Mouse (Mus musculus) liver, embryonic 11.5 days (tissue): ENCODE data around the gene Mapkapk2. TPM values are rescaled to one million over a fixed set of nuclear protein-coding genes. Genes with fewer than 3 reads are reported as not detected.

ENCODE experiments used
- ATAC-seq: fragments of 200-750 bp; cut with Nextera tagmentation; replicated peaks from 2 replicates; pipeline ENCODE4 v1.8.0; 2017; ENCODE audit warnings: moderate number of reproducible peaks, mild to moderate bottlenecking, moderate TSS enrichment, moderate library complexity; ENCODE audit not compliant: low FRiP score
- DNase-seq: peaks from one replicate; pipeline ENCODE4 v3.0.0-alpha.2; 2017; ENCODE audit warnings: low spot score
- H3K27ac ChIP-seq: fragments of 300-500 bp; sonication (generic); 2 replicates; pipeline ENCODE4 v1.5.1; 2014; ENCODE audit warnings: mild to moderate bottlenecking, low read depth, low read length, control low read depth
- H3K27me3 ChIP-seq: fragments of 300-500 bp; sonication (generic); replicated peaks from 2 replicates; pipeline ENCODE4 v1.6.1; 2014; ENCODE audit warnings: low read length, mixed read lengths; ENCODE audit not compliant: control insufficient read depth, insufficient read depth
- H3K36me3 ChIP-seq: fragments of 300-500 bp; sonication (generic); 2 replicates; pipeline ENCODE4 v1.6.1; 2014; ENCODE audit warnings: mild to moderate bottlenecking, low read length, moderate library complexity, mixed read lengths; ENCODE audit not compliant: control insufficient read depth, insufficient read depth
- H3K4me1 ChIP-seq: fragments of 300-500 bp; sonication (generic); replicated peaks from 2 replicates; pipeline ENCODE4 v1.6.1; 2014; ENCODE audit warnings: low read length, mixed read lengths; ENCODE audit not compliant: control insufficient read depth, insufficient read depth
- H3K4me2 ChIP-seq: fragments of 300-500 bp; sonication (generic); 2 replicates; pipeline ENCODE4 v1.6.1; 2014; ENCODE audit warnings: mild to moderate bottlenecking, control low read depth, moderate library complexity
- H3K4me3 ChIP-seq: fragments of 300-500 bp; sonication (generic); 2 replicates; pipeline ENCODE4 v1.5.1; 2014; ENCODE audit warnings: low read depth, low read length, control low read depth
- H3K9ac ChIP-seq: fragments of 300-500 bp; sonication (generic); 2 replicates; pipeline ENCODE4 v1.6.1; 2014; ENCODE audit warnings: low read depth, low read length, control low read depth
- H3K9me3 ChIP-seq: fragments of 300-500 bp; sonication (generic); 2 replicates; pipeline ENCODE4 v1.6.1; 2016; ENCODE audit warnings: low read length, inconsistent platforms, mixed read lengths; ENCODE audit not compliant: control insufficient read depth
- WGBS: fragments of 180-500 bp; shearing (Covaris S2); extraction: QIAGEN DNeasy Blood & Tissue Kit; methylation state at CpG from one replicate; pipeline ENCODE4 v1.1.7; 2014; 5-methylcytosine and 5-hydroxymethylcytosine counted together
- polyA plus RNA-seq: library from polyadenylated mRNA; unstranded; fragments of >200 nt; fragmentation: Nextera tagmentation; extraction: Ambion mirVana; gene quantifications from 2 replicates; pipeline ENCODE4 v1.2.1, GENCODE M21; 2014

Gene Mapkapk2
- polyA plus RNA-seq, 1 experiment from 2014 or later: 30.1 TPM

DNA sequence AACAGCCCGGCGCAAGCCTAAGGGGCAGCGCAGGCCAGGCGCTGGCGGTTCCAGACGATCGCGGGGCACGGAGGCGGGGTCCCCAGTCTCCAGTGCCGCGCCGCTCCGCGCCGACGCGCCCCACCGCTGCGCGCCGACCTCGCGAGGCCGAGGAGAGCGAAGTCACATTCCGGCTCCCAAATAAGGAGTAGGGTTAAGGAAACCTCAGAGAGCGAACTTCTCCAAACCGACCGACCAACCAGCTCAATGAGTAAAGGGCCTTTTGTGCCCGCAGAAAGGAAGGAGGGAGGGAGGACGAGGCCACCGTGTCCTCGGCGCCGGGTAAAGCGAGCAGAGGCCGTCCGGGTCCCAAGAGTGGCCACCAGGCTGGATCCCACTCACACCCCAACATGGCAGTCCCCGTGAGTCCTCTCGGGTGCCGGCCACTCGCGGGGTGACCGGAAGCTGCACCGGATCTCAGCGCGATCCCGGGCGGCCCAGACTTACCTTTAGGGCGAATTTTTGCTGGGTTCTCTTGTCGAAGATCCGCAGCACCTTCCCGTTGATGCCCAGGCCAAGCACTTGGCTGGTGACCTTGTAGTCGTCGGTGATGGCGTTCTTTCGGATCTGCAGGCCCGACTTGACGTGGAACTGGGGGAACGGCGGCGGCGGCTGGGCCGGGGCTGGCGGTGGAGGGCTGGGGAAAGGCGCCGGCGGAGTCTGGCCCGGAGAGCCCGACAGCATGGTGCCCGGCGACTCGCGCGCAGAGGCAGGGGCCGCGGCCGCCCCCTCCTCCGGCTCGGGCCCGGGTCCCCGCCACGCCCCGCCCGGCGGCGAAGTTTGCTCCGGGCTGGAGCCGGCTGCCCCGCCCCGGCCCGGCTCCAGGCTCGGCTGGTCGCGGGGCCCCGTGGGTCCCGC lies 575 bp downstream of the Mapkapk2 start:
- Histone ChIP-seq H3K27me3 (no peaks in the 10 kb centered on the region), H3K4me2 (peak overlapping the region; percentile 94), H3K9ac (peak overlapping the region; percentile 83), H3K9me3 (no peaks in the 10 kb centered on the region), H3K4me3 (peak overlapping the region; percentile 92), H3K27ac (peak overlapping the region; percentile 87), H3K36me3 (peaks cover 2% of the 10 kb centered on the region; the same call in 1 of the 2 replicates), H3K4me1 (peaks cover 13% of the 10 kb centered on the region)
- under 1% methylated on average over 93 of the region's 98 CpGs for WGBS
- peak; percentile 61 for ATAC-seq
- DNase-seq: peak; percentile 79

DNA sequence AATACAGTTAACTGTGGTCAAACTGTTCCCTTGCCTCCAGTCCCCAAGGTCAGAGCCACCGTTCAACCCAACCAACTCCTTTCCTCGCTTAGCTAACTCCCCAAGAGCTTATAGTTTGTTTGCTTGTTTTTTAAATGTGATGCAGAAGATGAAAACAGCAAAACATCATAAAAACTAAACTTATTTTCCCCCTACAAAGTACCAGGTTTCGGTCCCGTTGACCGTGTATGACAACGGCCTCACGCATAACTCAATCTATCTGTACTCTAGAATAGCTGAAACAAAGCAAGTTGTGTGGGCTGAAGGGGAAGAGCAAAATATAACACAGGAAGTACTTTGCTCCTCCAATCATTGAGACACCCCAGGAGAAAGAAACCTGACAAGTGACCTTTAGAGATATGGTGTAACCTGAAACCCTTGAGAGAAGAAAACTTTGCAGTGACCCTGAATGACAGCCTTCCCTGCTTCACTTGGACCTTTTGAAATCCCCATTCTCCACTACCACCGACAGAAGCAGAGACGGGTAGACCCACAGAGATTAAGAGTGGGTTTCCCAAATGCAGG lies 1.4 kb downstream of the Mapkapk2 start:
- H3K4me2 ChIP-seq: peak overlapping the region; percentile 94
- peak overlapping the region; percentile 92 for H3K4me3 ChIP-seq
- H3K9ac ChIP-seq: peak overlapping the region; percentile 83
- H3K9me3 ChIP-seq: no peaks in the 10 kb centered on the region
- WGBS: 17% methylated on average over 9 of the region's 9 CpGs
- DNase-seq (no peak), ATAC-seq (no peak)
- H3K27ac ChIP-seq: peak overlapping the region; percentile 87; the same call in 1 of the 2 replicates
- peaks cover 17% of the 10 kb centered on the region for H3K4me1 ChIP-seq
- no peaks in the 10 kb centered on the region for H3K27me3 ChIP-seq
- peaks cover 2% of the 10 kb centered on the region; the same call in 1 of the 2 replicates for H3K36me3 ChIP-seq

DNA sequence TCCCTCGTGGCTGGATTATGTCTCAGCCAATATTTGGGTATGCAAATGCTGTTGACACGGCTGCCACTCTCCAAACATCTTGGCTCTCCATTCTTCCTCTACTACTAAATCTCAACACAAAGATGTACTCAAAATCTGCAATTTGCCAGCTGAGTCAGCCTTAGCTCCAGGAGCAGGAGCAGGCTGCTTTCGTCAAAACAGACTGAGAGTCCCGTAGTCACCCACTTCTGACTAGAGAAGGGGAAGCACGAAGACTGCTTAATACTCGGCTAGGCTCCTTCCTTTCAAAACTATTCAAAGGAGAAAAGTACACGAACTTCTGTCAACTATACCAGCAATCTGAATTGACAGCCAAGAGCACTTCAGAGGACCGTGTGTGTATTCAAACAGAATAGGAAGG lies 2.1 kb downstream of the Mapkapk2 start:
- H3K36me3 ChIP-seq: peaks cover 2% of the 10 kb centered on the region; the same call in 1 of the 2 replicates
- H3K9me3 ChIP-seq: no peaks in the 10 kb centered on the region
- no peak overlapping the region for H3K27ac ChIP-seq
- WGBS: 27% methylated on average over 8 of the region's 8 CpGs
- H3K9ac ChIP-seq: no peak overlapping the region; the same call in 1 of the 2 replicates
- H3K4me3 ChIP-seq: peak overlapping the region; percentile 92
- H3K4me1 ChIP-seq: peaks cover 23% of the 10 kb centered on the region
- DNase-seq (no peak), ATAC-seq (no peak)
- peak overlapping the region; percentile 94 for H3K4me2 ChIP-seq
- no peaks in the 10 kb centered on the region for H3K27me3 ChIP-seq

DNA sequence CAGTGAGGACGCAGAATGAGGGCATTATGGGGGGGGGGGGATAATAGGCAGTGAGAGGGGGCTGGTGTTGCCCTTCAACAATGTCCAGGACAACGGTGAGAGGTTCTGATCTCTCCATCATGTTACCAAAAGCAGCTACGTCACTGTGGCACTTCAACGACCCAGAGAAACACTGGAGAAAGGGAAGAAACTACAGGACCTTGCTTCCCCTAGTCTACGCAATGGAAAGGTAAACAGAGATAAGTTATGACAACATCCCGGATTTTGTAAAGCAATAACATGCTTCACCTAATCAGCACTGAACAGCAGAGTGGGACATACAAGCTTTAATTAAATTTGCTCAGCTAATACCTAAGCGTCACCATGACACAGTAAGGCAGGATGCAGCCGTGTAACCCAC lies 3.7 kb downstream of the Mapkapk2 start:
- Histone ChIP-seq H3K36me3 (peaks cover 2% of the 10 kb centered on the region; the same call in 1 of the 2 replicates), H3K9me3 (no peaks in the 10 kb centered on the region), H3K9ac (no peak overlapping the region), H3K4me1 (peaks cover 40% of the 10 kb centered on the region), H3K4me3 (no peak overlapping the region), H3K27me3 (no peaks in the 10 kb centered on the region), H3K27ac (no peak overlapping the region), H3K4me2 (no peak overlapping the region)
- DNase-seq (no peak), ATAC-seq (no peak)
- WGBS: 70% methylated on average over 8 of the region's 8 CpGs

DNA sequence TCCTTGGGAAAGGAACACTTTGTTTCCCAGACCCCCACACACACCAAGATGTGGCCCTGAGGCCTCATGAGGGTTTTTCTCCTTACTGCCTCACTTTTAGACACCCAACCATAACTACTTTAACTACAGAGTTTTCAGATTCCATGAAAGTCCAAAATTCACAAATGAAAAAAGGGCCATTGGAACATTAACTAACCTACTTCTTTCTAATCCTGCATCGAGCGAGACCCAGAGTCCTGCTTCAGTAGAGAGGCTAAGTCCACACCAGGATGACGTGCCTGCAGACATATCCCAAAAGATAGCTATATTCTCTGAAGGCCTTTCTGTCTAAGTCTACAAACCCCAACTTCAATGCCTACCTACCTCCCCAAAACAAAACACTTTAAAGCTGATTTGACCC lies 4.8 kb downstream of the Mapkapk2 start:
- no peak for ATAC-seq
- Histone ChIP-seq H3K4me2 (no peak overlapping the region), H3K9ac (no peak overlapping the region), H3K27me3 (no peaks in the 10 kb centered on the region), H3K4me3 (no peak overlapping the region), H3K4me1 (peaks cover 46% of the 10 kb centered on the region), H3K36me3 (peaks cover 2% of the 10 kb centered on the region; the same call in 1 of the 2 replicates), H3K27ac (no peak overlapping the region), H3K9me3 (no peaks in the 10 kb centered on the region)
- no peak for DNase-seq
- WGBS: 93% methylated on average over 3 of the region's 3 CpGs

DNA sequence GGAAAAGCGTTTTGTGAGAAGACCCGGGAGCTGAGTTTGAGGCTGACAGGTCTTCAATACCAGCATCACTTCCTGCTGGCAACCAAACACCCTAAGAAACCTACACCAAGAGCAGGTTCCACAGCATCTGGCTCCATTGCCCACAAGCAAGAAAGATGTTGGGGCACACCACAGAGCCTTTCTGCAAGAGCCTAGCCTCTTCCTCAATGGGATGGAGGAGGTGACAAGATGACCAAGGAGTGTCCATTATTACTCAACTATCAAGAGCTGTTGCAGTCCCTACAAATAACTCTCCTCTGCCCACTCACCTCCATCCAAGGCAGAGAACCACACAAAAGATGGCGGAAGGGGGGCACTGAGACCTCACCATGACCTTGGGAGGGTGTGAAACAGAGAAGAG lies 5.5 kb downstream of the Mapkapk2 start:
- H3K9me3 ChIP-seq: no peaks in the 10 kb centered on the region
- H3K27me3 ChIP-seq: no peaks in the 10 kb centered on the region
- no peak overlapping the region for H3K27ac ChIP-seq
- DNase-seq: no peak
- no peak for ATAC-seq
- H3K4me3 ChIP-seq: no peak overlapping the region
- H3K4me1 ChIP-seq: peaks cover 50% of the 10 kb centered on the region
- no peak overlapping the region for H3K9ac ChIP-seq
- 76% methylated on average over 3 of the region's 3 CpGs for WGBS
- no peak overlapping the region for H3K4me2 ChIP-seq
- peaks cover 2% of the 10 kb centered on the region; the same call in 1 of the 2 replicates for H3K36me3 ChIP-seq

DNA sequence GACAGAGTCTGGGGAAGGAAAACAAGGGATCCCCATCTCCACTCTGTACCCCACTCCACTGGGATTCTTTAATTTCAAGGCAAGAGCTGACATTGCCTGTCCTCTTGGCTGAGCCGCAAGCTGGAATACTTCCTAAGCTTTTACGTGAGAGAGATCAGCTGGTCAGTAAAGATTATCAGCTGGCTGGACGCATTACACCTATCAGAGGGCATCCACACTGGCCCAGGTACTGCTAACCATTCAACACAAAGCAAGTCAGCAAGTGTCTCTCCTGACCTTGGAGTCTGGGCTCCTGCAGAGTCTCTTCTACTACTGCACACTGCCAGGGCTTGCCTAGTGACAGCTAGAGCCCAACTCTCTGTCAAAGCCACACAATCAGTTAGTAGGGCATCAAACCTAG lies 6.1 kb downstream of the Mapkapk2 start:
- Histone ChIP-seq H3K4me2 (no peak overlapping the region), H3K36me3 (peaks cover 2% of the 10 kb centered on the region; the same call in 1 of the 2 replicates), H3K27me3 (no peaks in the 10 kb centered on the region), H3K9ac (no peak overlapping the region), H3K4me3 (no peak overlapping the region), H3K9me3 (no peaks in the 10 kb centered on the region), H3K4me1 (peaks cover 55% of the 10 kb centered on the region), H3K27ac (no peak overlapping the region)
- DNase-seq: no peak
- 79% methylated on average over 3 of the region's 3 CpGs for WGBS
- no peak for ATAC-seq

DNA sequence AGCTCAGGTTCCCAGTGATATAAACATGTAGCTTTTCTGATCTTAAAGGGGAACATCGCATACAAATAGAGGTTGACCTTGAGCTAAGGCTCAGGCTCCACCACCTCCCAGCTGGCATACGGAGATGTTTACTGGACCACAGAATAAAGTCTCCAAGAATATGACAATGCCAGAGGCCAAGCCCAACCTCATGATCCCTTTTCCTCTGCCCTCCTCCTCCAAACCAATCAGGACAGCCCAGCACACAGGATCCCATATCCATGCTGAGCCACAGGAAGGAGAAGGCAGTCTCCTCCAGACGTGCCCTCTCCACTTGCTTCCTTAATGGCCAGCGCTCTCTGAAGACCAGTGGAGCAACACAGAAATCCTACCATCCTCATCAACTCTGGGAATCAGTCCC lies 6.7 kb downstream of the Mapkapk2 start:
- Histone ChIP-seq H3K9me3 (no peaks in the 10 kb centered on the region), H3K27me3 (no peaks in the 10 kb centered on the region), H3K4me3 (no peak overlapping the region), H3K4me1 (peaks cover 59% of the 10 kb centered on the region), H3K27ac (no peak overlapping the region), H3K9ac (no peak overlapping the region), H3K4me2 (no peak overlapping the region; the same call in 1 of the 2 replicates), H3K36me3 (peaks cover 2% of the 10 kb centered on the region; the same call in 1 of the 2 replicates)
- DNase-seq: no peak
- no peak for ATAC-seq
- 73% methylated on average over 4 of the region's 4 CpGs for WGBS
